8 mouse cellular contexts compared by ENCODE assay signal in genomic region chr8:69715366-69715765, GRCm38 (mm10). TPM values are rescaled to one million over a fixed set of nuclear protein-coding genes. Genes with fewer than 3 reads are reported as not detected.
DNase-seq lines count a peak whose midpoint lies in the region; ATAC-seq and TF ChIP-seq lines count a peak whose summit lies in the region.

No protein-coding gene starts in this region.

- no peak overlapping the region for H3K4me3 ChIP-seq in lung, postnatal 0 days (ENCODE audit: low read depth, low read length)
- H3K4me3 ChIP-seq in limb, embryonic 15.5 days, result peak overlapping the region; percentile 98
- peak overlapping the region; percentile 18 for H3K4me3 ChIP-seq in stomach, embryonic 15.5 days (replicated peaks)

- no peaks in the 10 kb centered on the region for H3K36me3 ChIP-seq in lung, postnatal 0 days (ENCODE audit: insufficient read depth, low read length)
- peaks cover 21% of the 10 kb centered on the region for H3K36me3 ChIP-seq in limb, embryonic 15.5 days
- H3K36me3 ChIP-seq in stomach, embryonic 15.5 days, result no peaks in the 10 kb centered on the region

- no peaks in the 10 kb centered on the region for H3K27me3 ChIP-seq in lung, postnatal 0 days (replicated peaks; ENCODE audit: insufficient read depth, low read length)
- H3K27me3 ChIP-seq in limb, embryonic 15.5 days, result no peaks in the 10 kb centered on the region
- no peaks in the 10 kb centered on the region for H3K27me3 ChIP-seq in stomach, embryonic 15.5 days (replicated peaks)

- peaks cover 8% of the 10 kb centered on the region; the same call in 1 of the 2 replicates for H3K4me1 ChIP-seq in lung, postnatal 0 days (ENCODE audit: insufficient read depth, low read depth, low read length)
- peaks cover 20% of the 10 kb centered on the region for H3K4me1 ChIP-seq in limb, embryonic 15.5 days
- peaks cover 10% of the 10 kb centered on the region for H3K4me1 ChIP-seq in stomach, embryonic 15.5 days

- no peak for ATAC-seq in cerebellum, adult (ENCODE audit: insufficient number of reproducible peaks, low FRiP score, low TSS enrichment)
- ATAC-seq in lung, postnatal 0 days, result no peak
- ATAC-seq in limb, embryonic 15.5 days (ENCODE audit: insufficient number of reproducible peaks, low FRiP score, low TSS enrichment, low read depth), result no peak
- ATAC-seq in stomach, embryonic 15.5 days (ENCODE audit: insufficient read depth, low FRiP score, low read depth), result no peak

- 73% methylated on average over 6 of the region's 6 CpGs for WGBS in lung, postnatal 0 days
- WGBS in limb, embryonic 15.5 days, result 81% methylated on average over 6 of the region's 6 CpGs
- 79% methylated on average over 6 of the region's 6 CpGs for WGBS in stomach, embryonic 15.5 days

- no peak for TF ChIP-seq CTCF in lung, postnatal 0 days (IDR thresholded peaks at IDR 0.05)

- intact Hi-C loops in left cerebral cortex, postnatal 4 days (cut with DNase I), result no loop called here

- H3K27ac ChIP-seq in lung, postnatal 0 days (ENCODE audit: low read length), result no peak overlapping the region
- H3K27ac ChIP-seq in limb, embryonic 15.5 days, result no peak overlapping the region
- H3K27ac ChIP-seq in stomach, embryonic 15.5 days, result no peak overlapping the region

- no peaks in the 10 kb centered on the region for H3K9me3 ChIP-seq in lung, postnatal 0 days (ENCODE audit: low read length)
- H3K9me3 ChIP-seq in limb, embryonic 15.5 days, result no peaks in the 10 kb centered on the region
- H3K9me3 ChIP-seq in stomach, embryonic 15.5 days, result no peaks in the 10 kb centered on the region

- peak overlapping the region; percentile 18; the same call in 1 of the 2 replicates for H3K4me2 ChIP-seq in lung, postnatal 0 days (replicated peaks; ENCODE audit: low read depth, low read length)
- H3K4me2 ChIP-seq in limb, embryonic 15.5 days, result peak overlapping the region; percentile 39
- peak overlapping the region; percentile 63 for H3K4me2 ChIP-seq in stomach, embryonic 15.5 days

- TF ChIP-seq EP300 in lung, postnatal 0 days (IDR thresholded peaks at IDR 0.05), result no peak

- H3K9ac ChIP-seq in lung, postnatal 0 days (replicated peaks; ENCODE audit: low read depth), result no peak overlapping the region
- H3K9ac ChIP-seq in limb, embryonic 15.5 days, result no peak overlapping the region
- H3K9ac ChIP-seq in stomach, embryonic 15.5 days, result no peak overlapping the region

- peak; percentile 11 to 19 for DNase-seq in cerebellum, adult 18-20 months
- DNase-seq in lung, postnatal 0 days (ENCODE audit: low spot score), result no peak
- no peak for DNase-seq in lung, adult 18-20 months
- no peak for DNase-seq in frontal cortex, adult 2 months (ENCODE audit: extremely low spot score in 1 of 2, low spot score in 1 of 2)
- no peak for DNase-seq in left cerebral cortex, postnatal 4 days

RNA-seq across cellular contexts. Expression of gene Zfp869, which starts 4.8 kb away (rescaled TPM):
- 14.6 and 16.8 TPM in 2 replicates for polyA plus RNA-seq in lung, postnatal 0 days (2015; fragmentation: Nextera tagmentation; extraction: Ambion mirVana)
- polyA plus RNA-seq in limb, embryonic 15.5 days (2015; fragmentation: Nextera tagmentation; extraction: Ambion mirVana), result 30.3 and 30.9 TPM in 2 replicates
- polyA plus RNA-seq in stomach, embryonic 15.5 days (2015; fragmentation: Nextera tagmentation; extraction: Ambion mirVana), result 24.3 and 28.5 TPM in 2 replicates
- 20.2 and 20.4 TPM in 2 replicates for polyA plus RNA-seq in frontal cortex, adult 2 months (2012; rRNA removed)
- 10 to 100 TPM; 18.8 to 19.3 TPM for total RNA-seq in left cerebral cortex, postnatal 4 days (2021)

RNA-seq across cellular contexts. Expression of gene Zfp963, which starts 34.4 kb away (rescaled TPM):
- 6.6 and 7.1 TPM in 2 replicates for polyA plus RNA-seq in lung, postnatal 0 days (2015; fragmentation: Nextera tagmentation; extraction: Ambion mirVana)
- 7.0 and 7.2 TPM in 2 replicates for polyA plus RNA-seq in limb, embryonic 15.5 days (2015; fragmentation: Nextera tagmentation; extraction: Ambion mirVana)
- polyA plus RNA-seq in stomach, embryonic 15.5 days (2015; fragmentation: Nextera tagmentation; extraction: Ambion mirVana), result 5.8 and 6.3 TPM in 2 replicates
- polyA plus RNA-seq in frontal cortex, adult 2 months (2012; rRNA removed), result 6.9 and 7.4 TPM in 2 replicates
- total RNA-seq in left cerebral cortex, postnatal 4 days (2021), result 1 to 10 TPM; 5.3 to 5.6 TPM

RNA-seq across cellular contexts. Expression of gene Gm20422, which starts 59.3 kb away (rescaled TPM):
- 0.19 and 0.41 TPM in 2 replicates for polyA plus RNA-seq in lung, postnatal 0 days (2015; fragmentation: Nextera tagmentation; extraction: Ambion mirVana)
- polyA plus RNA-seq in limb, embryonic 15.5 days (2015; fragmentation: Nextera tagmentation; extraction: Ambion mirVana), result 0.66 TPM in 1 of 2 replicates, not detected in the other
- polyA plus RNA-seq in stomach, embryonic 15.5 days (2015; fragmentation: Nextera tagmentation; extraction: Ambion mirVana), result 0.15 and 0.39 TPM in 2 replicates
- 0.92 TPM in 1 of 2 replicates, not detected in the other for polyA plus RNA-seq in frontal cortex, adult 2 months (2012; rRNA removed)
- total RNA-seq in left cerebral cortex, postnatal 4 days (2021), result 1 to 10 TPM in 1 of 2 experiments, under 1 TPM in 1; 0.70 to 1.6 TPM

Comparison
In these comparisons a context has a peak if more than half of its experiments do, and no peak if none do; other contexts are left out.
1. DNase-seq: peak in cerebellum, adult 18-20 months (2 of 2); none in lung, postnatal 0 days (single experiment), lung, adult 18-20 months (0 of 2), frontal cortex, adult 2 months (0 of 2) and left cerebral cortex, postnatal 4 days (single experiment).
2. Peak in every context shown above with its lines, with median percentiles within 50 percentile points of each other: H3K4me2 ChIP-seq.